Mouse (Mus musculus): ENCODE data around the gene Nat8f5. TPM values are rescaled to one million over a fixed set of nuclear protein-coding genes. Genes with fewer than 3 reads are reported as not detected.
"Not testable (repeated sequence)": the region's sequence is repeated elsewhere in the genome, so short reads cannot be mapped to it uniquely, and the experiment has no call there.

Nat8f5 gene
- polyA plus RNA-seq, 1 experiment from 2014 or later, result 0.59 TPM

DNA sequence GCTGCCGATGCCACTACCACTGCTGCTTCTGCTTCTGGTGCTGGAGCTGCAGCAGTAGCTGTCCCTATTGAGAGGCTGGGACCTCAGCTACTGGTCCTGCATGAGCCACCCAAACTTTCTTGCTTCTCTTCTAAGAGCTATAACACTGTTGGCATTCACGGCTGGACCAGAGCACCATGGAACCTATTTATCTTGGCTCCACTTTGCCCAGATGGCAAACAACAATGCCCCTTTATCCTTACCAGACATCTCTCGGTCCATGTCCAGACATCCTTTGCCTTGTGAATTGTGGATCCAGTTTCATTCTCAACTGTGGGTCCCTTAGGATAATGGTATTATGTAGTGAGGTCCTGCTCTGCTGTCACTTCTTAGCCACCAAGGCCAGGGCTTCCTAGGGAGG lies 40.5 kb upstream of the Nat8f5 start:
- Histone ChIP-seq H3K27me3 (replicated peaks; ENCODE audit: control insufficient read depth, insufficient read depth, low read length) (no peaks in the 10 kb centered on the region), H3K4me2 (ENCODE audit: low read depth, low read length) (no peak overlapping the region), H3K4me3 (ENCODE audit: low read length) (no peak overlapping the region), H3K27ac (ENCODE audit: low read length) (no peak overlapping the region), H3K9ac (ENCODE audit: low read depth, low read length) (no peak overlapping the region), H3K36me3 (ENCODE audit: control insufficient read depth, insufficient read depth, low read length) (no peaks in the 10 kb centered on the region), H3K4me1 (ENCODE audit: control insufficient read depth, insufficient read depth, low read length) (no peaks in the 10 kb centered on the region), H3K9me3 (ENCODE audit: control insufficient read depth, low read length) (no peaks in the 10 kb centered on the region)
- WGBS, result 83% methylated on average over 3 of the region's 3 CpGs
- no peak for ATAC-seq

DNA sequence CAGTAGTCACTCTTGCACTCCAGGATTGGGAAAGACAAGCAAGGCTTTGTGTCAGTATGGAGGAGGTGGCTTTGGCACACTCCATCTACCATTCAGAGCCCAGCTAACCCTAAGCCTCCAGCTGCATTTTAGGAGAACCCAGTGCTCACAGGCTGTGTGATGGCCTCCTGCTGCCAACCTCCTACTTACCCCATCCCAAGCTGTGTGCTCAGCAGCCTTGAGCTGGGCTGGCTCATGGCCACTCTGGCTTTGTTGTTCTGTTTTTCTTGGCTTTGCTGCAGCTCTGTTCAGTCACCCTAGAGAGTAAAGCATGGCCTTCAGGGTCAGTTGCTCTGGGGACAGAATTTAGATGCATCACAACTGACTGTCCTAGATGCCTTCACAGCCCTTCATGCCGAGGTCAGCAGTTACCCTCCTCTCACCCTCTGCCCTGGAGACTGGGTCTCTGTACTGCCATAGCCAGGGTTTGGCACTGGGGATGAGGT lies 35.5 kb upstream of the Nat8f5 start:
- WGBS, result 69% methylated on average over 1 of the region's 1 CpGs
- Histone ChIP-seq H3K4me1 (ENCODE audit: control insufficient read depth, insufficient read depth, low read length) (no peaks in the 10 kb centered on the region), H3K9me3 (ENCODE audit: control insufficient read depth, low read length) (no peaks in the 10 kb centered on the region), H3K4me3 (ENCODE audit: low read length) (no peak overlapping the region), H3K36me3 (ENCODE audit: control insufficient read depth, insufficient read depth, low read length) (no peaks in the 10 kb centered on the region), H3K27me3 (replicated peaks; ENCODE audit: control insufficient read depth, insufficient read depth, low read length) (no peaks in the 10 kb centered on the region), H3K4me2 (ENCODE audit: low read depth, low read length) (no peak overlapping the region), H3K9ac (ENCODE audit: low read depth, low read length) (no peak overlapping the region), H3K27ac (ENCODE audit: low read length) (no peak overlapping the region)
- no peak for ATAC-seq

DNA sequence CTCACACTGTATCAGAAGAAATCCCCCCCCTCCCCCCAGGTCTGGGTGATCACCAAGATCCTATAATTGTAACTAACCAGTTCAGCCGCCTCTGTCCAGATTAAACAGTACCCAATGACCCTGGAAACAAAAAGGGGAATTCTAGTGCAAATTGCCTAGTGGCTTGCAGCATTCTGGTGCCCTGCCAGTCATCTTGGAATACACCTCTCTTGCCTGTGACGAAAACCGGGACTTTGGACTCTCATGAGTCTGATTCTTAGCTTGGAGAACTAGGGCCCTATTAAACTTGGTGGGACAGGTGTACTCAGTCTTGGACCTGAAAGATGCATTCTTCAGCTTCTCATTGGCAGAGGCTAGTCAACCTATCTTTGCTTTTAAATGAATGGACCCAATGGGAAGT lies 32.7 kb upstream of the Nat8f5 start:
- no peak overlapping the region for H3K27ac ChIP-seq (ENCODE audit: low read length)
- H3K4me2 ChIP-seq (ENCODE audit: low read depth, low read length), result no peak overlapping the region
- H3K9ac ChIP-seq (ENCODE audit: low read depth, low read length), result no peak overlapping the region
- H3K4me3 ChIP-seq (ENCODE audit: low read length), result no peak overlapping the region
- no peaks in the 10 kb centered on the region for H3K4me1 ChIP-seq (ENCODE audit: control insufficient read depth, insufficient read depth, low read length)
- 72% methylated on average over 3 of the region's 3 CpGs for WGBS
- H3K9me3 ChIP-seq (ENCODE audit: control insufficient read depth, low read length), result no peaks in the 10 kb centered on the region
- ATAC-seq, result no peak
- no peaks in the 10 kb centered on the region for H3K36me3 ChIP-seq (ENCODE audit: control insufficient read depth, insufficient read depth, low read length)
- H3K27me3 ChIP-seq (replicated peaks; ENCODE audit: control insufficient read depth, insufficient read depth, low read length), result no peaks in the 10 kb centered on the region

DNA sequence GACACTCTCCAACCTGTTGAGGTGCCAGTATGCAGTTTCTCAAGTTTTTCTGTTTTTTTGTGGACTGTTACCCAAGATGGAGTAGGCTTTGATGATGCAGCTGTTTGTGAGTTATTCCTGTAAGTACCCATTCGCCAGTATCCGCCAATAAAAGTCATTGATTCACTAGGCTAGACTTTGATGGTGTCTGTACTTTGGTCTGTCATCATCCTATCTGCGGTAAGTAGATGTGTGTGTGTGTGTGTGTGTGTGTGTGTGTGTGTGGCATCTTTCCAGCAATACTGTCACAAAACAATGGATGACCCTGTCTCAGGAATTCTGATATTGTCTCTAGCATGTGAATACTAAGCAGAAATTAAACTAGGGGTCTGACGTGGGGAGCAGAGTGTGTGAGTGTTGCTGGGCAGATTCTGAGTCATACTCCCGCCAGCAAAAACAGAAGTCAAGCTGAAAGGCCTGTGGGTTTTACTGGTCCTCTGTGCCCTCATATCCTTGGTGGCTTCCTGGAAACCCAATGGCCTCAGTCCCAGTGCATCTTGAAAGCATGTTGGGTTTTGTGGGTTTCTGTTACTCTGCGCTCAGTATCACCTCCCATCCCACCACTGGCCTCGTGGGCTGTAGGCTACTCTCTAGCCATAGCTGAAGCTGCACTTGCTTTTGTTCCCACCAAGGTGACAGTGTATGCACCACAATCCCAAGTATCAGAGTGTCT lies 30.4 kb upstream of the Nat8f5 start:
- Histone ChIP-seq H3K36me3 (ENCODE audit: control insufficient read depth, insufficient read depth, low read length) (no peaks in the 10 kb centered on the region), H3K4me2 (ENCODE audit: low read depth, low read length) (no peak overlapping the region), H3K27me3 (replicated peaks; ENCODE audit: control insufficient read depth, insufficient read depth, low read length) (no peaks in the 10 kb centered on the region), H3K9me3 (ENCODE audit: control insufficient read depth, low read length) (no peaks in the 10 kb centered on the region), H3K9ac (ENCODE audit: low read depth, low read length) (no peak overlapping the region), H3K27ac (ENCODE audit: low read length) (no peak overlapping the region), H3K4me1 (ENCODE audit: control insufficient read depth, insufficient read depth, low read length) (no peaks in the 10 kb centered on the region), H3K4me3 (ENCODE audit: low read length) (no peak overlapping the region)
- no peak for ATAC-seq
- 73% methylated on average over 7 of the region's 7 CpGs for WGBS

DNA sequence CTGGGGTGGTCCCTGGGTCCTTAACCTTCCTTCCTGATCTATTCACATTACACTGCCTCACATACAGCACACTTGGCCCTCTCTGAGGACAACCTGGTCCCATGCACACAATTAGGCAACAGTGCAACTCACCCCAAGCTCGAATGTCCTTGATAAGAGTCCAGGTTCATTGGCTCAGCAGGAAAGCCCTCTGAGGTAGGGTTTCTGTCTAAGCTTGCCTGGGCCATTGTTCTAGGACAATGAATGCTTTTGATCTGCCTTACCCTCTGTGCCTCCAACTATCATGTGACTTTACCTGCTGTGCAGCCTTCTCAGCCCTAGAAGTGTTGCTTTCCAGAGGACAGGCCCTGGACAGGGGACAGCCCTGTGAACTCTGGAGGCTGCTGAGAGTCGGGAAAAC lies 28.5 kb upstream of the Nat8f5 start:
- no peaks in the 10 kb centered on the region for H3K9me3 ChIP-seq (ENCODE audit: control insufficient read depth, low read length)
- no peak overlapping the region for H3K4me3 ChIP-seq (ENCODE audit: low read length)
- H3K4me2 ChIP-seq (ENCODE audit: low read depth, low read length), result no peak overlapping the region
- no peak overlapping the region for H3K27ac ChIP-seq (ENCODE audit: low read length)
- H3K27me3 ChIP-seq (replicated peaks; ENCODE audit: control insufficient read depth, insufficient read depth, low read length), result no peaks in the 10 kb centered on the region
- ATAC-seq, result no peak
- H3K9ac ChIP-seq (ENCODE audit: low read depth, low read length), result no peak overlapping the region
- no peaks in the 10 kb centered on the region for H3K4me1 ChIP-seq (ENCODE audit: control insufficient read depth, insufficient read depth, low read length)
- no peaks in the 10 kb centered on the region for H3K36me3 ChIP-seq (ENCODE audit: control insufficient read depth, insufficient read depth, low read length)
- 37% methylated on average over 2 of the region's 2 CpGs for WGBS

DNA sequence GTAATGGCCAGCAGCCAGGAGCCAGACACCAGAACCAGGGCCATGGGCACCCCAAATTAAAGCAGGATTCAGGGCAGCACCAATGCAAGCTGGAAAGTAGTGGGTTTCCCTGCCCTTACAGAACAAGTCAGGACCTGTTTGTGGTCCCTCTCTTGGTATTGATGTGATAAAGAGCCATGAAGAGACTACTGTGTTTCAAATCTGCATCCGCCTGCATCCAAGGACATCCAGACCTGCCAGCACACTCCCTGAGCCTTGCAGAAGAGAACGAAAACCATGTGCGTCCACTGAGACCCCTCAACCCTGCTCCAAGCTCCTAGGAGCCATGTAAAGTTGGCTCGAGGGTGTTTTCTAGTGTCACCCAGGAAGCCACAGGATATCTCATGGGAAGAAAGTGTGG lies 27.4 kb upstream of the Nat8f5 start:
- no peak overlapping the region for H3K4me3 ChIP-seq (ENCODE audit: low read length)
- 90% methylated on average over 4 of the region's 4 CpGs for WGBS
- H3K9me3 ChIP-seq (ENCODE audit: control insufficient read depth, low read length), result no peaks in the 10 kb centered on the region
- no peaks in the 10 kb centered on the region for H3K27me3 ChIP-seq (replicated peaks; ENCODE audit: control insufficient read depth, insufficient read depth, low read length)
- no peak overlapping the region for H3K9ac ChIP-seq (ENCODE audit: low read depth, low read length)
- H3K4me2 ChIP-seq (ENCODE audit: low read depth, low read length), result no peak overlapping the region
- no peak overlapping the region for H3K27ac ChIP-seq (ENCODE audit: low read length)
- no peaks in the 10 kb centered on the region for H3K4me1 ChIP-seq (ENCODE audit: control insufficient read depth, insufficient read depth, low read length)
- no peaks in the 10 kb centered on the region for H3K36me3 ChIP-seq (ENCODE audit: control insufficient read depth, insufficient read depth, low read length)
- no peak for ATAC-seq

DNA sequence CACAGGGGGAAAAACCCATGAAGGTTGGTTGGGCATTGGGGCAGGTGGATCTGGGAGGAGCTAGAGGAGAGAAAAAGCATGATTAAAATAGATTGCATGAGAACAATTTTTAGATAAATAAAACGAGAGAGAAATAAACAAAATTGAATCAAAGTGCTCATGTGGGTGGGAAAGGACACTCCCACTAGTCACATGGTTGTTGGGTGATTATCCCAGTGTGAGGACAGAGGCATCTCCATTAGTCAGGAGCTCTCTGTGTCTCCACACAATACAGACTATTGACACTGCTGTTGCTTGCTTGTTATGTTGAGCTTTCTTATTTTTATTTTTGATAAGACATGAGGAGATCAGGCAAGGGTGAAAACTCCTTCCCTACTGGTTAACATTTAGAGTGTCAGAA lies 26.1 kb upstream of the Nat8f5 start:
- H3K4me2 ChIP-seq (ENCODE audit: low read depth, low read length), result no peak overlapping the region
- H3K9me3 ChIP-seq (ENCODE audit: control insufficient read depth, low read length), result no peaks in the 10 kb centered on the region
- H3K27me3 ChIP-seq (replicated peaks; ENCODE audit: control insufficient read depth, insufficient read depth, low read length), result no peaks in the 10 kb centered on the region
- ATAC-seq, result no peak
- no peak overlapping the region for H3K9ac ChIP-seq (ENCODE audit: low read depth, low read length)
- no peak overlapping the region for H3K4me3 ChIP-seq (ENCODE audit: low read length)
- H3K4me1 ChIP-seq (ENCODE audit: control insufficient read depth, insufficient read depth, low read length), result no peaks in the 10 kb centered on the region
- no peaks in the 10 kb centered on the region for H3K36me3 ChIP-seq (ENCODE audit: control insufficient read depth, insufficient read depth, low read length)
- no peak overlapping the region for H3K27ac ChIP-seq (ENCODE audit: low read length)
- WGBS, result 24% methylated on average over 1 of the region's 1 CpGs

DNA sequence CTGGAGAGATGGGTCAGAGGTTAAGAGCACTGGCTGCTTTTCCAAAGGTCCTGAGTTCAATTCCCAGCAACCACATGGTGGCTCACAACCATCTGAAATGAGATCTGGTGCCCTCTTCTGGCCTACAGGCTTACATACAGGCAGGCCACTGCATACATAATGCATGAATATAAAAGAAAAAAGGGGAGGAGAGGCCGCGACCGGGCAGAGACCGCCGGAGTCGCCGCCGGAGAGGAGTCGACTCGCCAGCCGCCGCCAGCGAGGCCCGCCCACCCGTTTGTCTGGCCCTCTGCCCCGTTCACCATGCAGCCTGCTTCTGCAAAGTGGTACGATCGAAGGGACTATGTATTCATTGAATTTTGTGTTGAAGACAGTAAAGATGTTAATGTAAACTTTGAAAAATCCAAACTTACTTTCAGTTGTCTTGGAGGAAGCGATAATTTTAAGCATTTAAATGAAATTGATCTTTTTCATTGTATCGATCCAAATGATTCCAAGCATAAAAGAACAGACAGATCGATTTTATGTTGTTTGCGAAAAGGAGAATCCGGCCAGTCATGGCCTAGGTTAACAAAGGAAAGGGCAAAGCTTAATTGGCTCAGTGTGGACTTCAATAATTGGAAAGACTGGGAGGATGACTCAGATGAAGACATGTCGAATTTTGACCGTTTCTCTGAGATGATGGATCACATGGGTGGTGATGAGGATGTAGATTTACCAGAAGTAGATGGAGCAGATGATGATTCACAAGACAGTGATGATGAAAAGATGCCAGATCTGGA lies 23.1 kb upstream of the Nat8f5 start:
- H3K4me1 ChIP-seq (ENCODE audit: control insufficient read depth, insufficient read depth, low read length); H3K27ac ChIP-seq (ENCODE audit: low read length); H3K4me2 ChIP-seq (ENCODE audit: low read depth, low read length); H3K27me3 ChIP-seq (replicated peaks; ENCODE audit: control insufficient read depth, insufficient read depth, low read length); H3K9ac ChIP-seq (ENCODE audit: low read depth, low read length); H3K9me3 ChIP-seq (ENCODE audit: control insufficient read depth, low read length); ATAC-seq; H3K4me3 ChIP-seq (ENCODE audit: low read length); H3K36me3 ChIP-seq (ENCODE audit: control insufficient read depth, insufficient read depth, low read length): not testable (repeated sequence)
- 73% methylated on average over 25 of the region's 25 CpGs for WGBS

DNA sequence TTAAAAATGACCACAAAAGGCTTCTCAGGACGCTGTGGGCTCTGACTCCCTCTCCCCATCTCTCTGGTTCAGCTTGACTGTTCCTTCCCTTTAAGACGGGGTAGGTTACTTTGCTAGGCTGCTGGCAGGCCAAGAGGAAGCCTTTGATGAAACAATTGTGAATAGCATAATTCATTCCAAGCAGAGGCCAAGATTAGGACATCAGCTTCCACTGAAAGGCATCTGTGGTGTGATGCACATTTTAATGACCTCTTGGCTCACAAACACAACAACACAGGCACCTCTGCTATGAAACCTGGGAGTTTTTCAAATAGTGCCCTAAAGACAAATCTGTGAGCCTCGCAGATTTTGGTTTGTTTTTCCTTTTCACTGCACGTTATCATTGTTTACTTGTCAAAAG lies 19.2 kb upstream of the Nat8f5 start:
- H3K4me3 ChIP-seq (ENCODE audit: low read length), result no peak overlapping the region

More for the DNA sequence above, 19.2 kb upstream of the Nat8f5 start:
- Histone ChIP-seq H3K36me3 (ENCODE audit: control insufficient read depth, insufficient read depth, low read length) (no peaks in the 10 kb centered on the region), H3K27me3 (replicated peaks; ENCODE audit: control insufficient read depth, insufficient read depth, low read length) (no peaks in the 10 kb centered on the region), H3K4me1 (ENCODE audit: control insufficient read depth, insufficient read depth, low read length) (no peaks in the 10 kb centered on the region), H3K9me3 (ENCODE audit: control insufficient read depth, low read length) (no peaks in the 10 kb centered on the region), H3K9ac (ENCODE audit: low read depth, low read length) (no peak overlapping the region), H3K4me2 (ENCODE audit: low read depth, low read length) (no peak overlapping the region), H3K27ac (ENCODE audit: low read length) (no peak overlapping the region)
- 56% methylated on average over 4 of the region's 4 CpGs for WGBS
- no peak for ATAC-seq
